In the genomic region with DNA sequence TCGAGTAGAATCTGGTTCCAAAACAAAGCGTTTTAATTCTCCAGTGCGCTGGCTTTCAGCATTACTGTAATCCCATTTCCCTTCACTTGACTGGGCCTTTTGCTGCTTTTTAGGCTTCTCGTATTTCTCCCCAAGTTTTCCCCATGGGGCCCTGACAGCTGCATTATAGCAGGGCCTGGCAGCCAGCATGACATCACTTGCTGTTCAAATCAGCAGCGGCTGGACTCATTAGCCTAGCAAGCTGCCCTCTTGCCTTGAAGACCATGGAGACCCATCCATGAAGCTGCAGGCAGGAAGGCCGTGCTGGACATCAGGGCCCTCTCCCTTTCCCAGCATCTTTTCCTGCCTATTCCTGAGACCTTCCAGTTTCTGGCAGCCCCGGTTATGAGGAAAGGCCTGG, we compare ENCODE assay signal across 8 mouse cellular contexts.
DNase-seq lines count a peak whose midpoint lies in the region; ATAC-seq lines count a peak whose summit lies in the region.

No protein-coding gene starts in this region.

- no peak overlapping the region; the same call in 1 of the 2 replicates for H3K4me2 ChIP-seq in limb, embryonic 13.5 days (replicated peaks)
- H3K4me2 ChIP-seq in stomach, embryonic 16.5 days (ENCODE audit: low read depth, low read length) = no peak overlapping the region

- H3K9me3 ChIP-seq in limb, embryonic 13.5 days = no peaks in the 10 kb centered on the region
- no peaks in the 10 kb centered on the region for H3K9me3 ChIP-seq in stomach, embryonic 16.5 days (replicated peaks; ENCODE audit: control insufficient read depth, low read length)

- ATAC-seq in limb, embryonic 13.5 days (ENCODE audit: low FRiP score, low read depth) = peak; percentile 68; the same call in 1 of the 2 replicates
- ATAC-seq in stomach, embryonic 16.5 days (ENCODE audit: insufficient read depth, low FRiP score) = peak; percentile 51; the same call in 1 of the 2 replicates

- H3K27me3 ChIP-seq in limb, embryonic 13.5 days = peaks cover 8% of the 10 kb centered on the region; the same call in 1 of the 2 replicates
- H3K27me3 ChIP-seq in stomach, embryonic 16.5 days (ENCODE audit: control insufficient read depth, insufficient read depth, low read length) = no peaks in the 10 kb centered on the region

- peak; percentile 9 for DNase-seq in adrenal gland, postnatal 14 days
- no peak for DNase-seq in adrenal gland, adult 2 months
- DNase-seq in testis, postnatal 10 days (ENCODE audit: low spot score) = peak; percentile 43
- DNase-seq in testis, postnatal 14 days (ENCODE audit: low spot score) = no peak
- no peak for DNase-seq in layer of hippocampus, postnatal 14 days (ENCODE audit: low spot score in 2 of 2)
- DNase-seq in adrenal gland, postnatal 36 days = no peak

- peaks cover 23% of the 10 kb centered on the region for H3K4me1 ChIP-seq in limb, embryonic 13.5 days
- H3K4me1 ChIP-seq in stomach, embryonic 16.5 days (ENCODE audit: control insufficient read depth, insufficient read depth, low read length) = peaks cover 17% of the 10 kb centered on the region

- WGBS in limb, embryonic 13.5 days = 18% methylated on average over 7 of the region's 7 CpGs
- 41% methylated on average over 7 of the region's 7 CpGs for WGBS in stomach, embryonic 16.5 days

- peak overlapping the region; percentile 39; the same call in 1 of the 2 replicates for H3K27ac ChIP-seq in limb, embryonic 13.5 days
- H3K27ac ChIP-seq in stomach, embryonic 16.5 days (ENCODE audit: low read length) = peak overlapping the region; percentile 67

- no peak overlapping the region for H3K9ac ChIP-seq in limb, embryonic 13.5 days
- H3K9ac ChIP-seq in stomach, embryonic 16.5 days (ENCODE audit: low read length) = no peak overlapping the region

- no peaks in the 10 kb centered on the region for H3K36me3 ChIP-seq in limb, embryonic 13.5 days
- no peaks in the 10 kb centered on the region for H3K36me3 ChIP-seq in stomach, embryonic 16.5 days (ENCODE audit: control insufficient read depth, insufficient read depth, low read length)

- H3K4me3 ChIP-seq in limb, embryonic 13.5 days = no peak overlapping the region
- H3K4me3 ChIP-seq in stomach, embryonic 16.5 days (replicated peaks; ENCODE audit: low read length) = no peak overlapping the region

Comparison
In these comparisons a context has a peak if more than half of its experiments do, and no peak if none do; other contexts are left out.
1. DNase-seq: peak in adrenal gland, postnatal 14 days (single experiment) and testis, postnatal 10 days (single experiment); none in adrenal gland, adult 2 months (single experiment), testis, postnatal 14 days (single experiment), layer of hippocampus, postnatal 14 days (0 of 2) and adrenal gland, postnatal 36 days (0 of 2).